Mouse (Mus musculus) 3T3-L1 (cell line): ENCODE data around the gene Ccdc124.
A peak's percentile ranks its signal among the peaks of the same experiment; 100 is the strongest.

Experiments
- DNase-seq: peaks from one replicate; pipeline ENCODE4 v3.0.0-alpha.2; 2015; ENCODE audit warnings: low read depth, low spot score

Ccdc124 gene

DNA sequence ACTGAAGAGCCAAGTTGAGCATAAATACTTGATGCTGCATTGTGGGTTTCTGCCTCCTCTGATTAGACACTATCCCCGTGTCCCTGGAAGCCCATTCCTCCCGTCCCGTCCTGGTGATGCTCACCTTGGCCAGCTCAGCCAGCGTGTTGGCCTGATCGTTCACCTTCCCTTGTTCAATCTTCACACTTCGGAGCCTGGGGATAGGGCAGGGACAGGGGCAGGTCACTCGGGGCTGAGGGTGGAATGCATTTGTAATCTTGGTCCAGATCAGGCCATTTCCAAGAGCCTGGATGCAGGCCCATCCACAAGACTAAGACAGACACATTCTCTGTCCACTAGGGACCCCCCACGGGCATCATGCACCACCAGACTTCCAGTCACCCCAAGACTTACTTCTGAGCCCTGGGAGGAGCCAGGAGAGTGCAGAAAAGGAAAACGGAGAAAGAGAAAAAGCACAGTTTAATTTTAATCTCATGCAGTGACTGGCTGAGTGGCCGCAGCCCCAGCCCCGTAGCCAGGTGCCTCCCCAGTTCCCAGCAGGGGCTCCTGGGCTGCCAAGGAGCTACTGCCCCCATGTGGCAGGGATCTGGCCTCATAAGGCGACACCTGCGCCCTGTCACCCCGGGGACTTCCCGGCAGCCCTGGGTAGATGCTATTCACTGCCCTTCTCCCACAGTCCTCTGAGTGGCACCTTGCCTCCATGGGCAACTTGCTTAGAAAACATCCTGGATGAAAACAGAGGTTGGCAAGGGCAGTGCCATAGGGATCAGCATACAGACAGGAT is 27.2 kb downstream of the Ccdc124 start:
- no peak for DNase-seq

DNA sequence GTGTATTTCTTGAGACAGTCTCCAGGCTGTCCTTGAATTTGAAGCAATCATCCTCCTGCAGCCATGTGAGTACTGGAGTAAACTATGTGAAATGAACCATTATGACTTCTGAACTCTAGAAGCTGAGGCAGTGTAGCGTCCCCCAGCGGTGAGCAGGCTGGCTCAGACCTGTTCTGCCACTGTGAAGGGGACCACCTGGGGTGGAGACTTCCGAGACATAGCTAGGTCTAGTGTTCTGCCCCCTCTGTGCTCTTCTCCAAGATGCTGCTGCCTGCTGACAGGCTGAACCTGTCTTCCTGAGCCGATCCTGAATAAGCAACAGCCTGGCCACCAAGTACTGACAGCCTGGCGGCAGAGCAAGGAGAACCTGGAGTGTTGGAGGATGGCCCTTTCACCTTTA is 28.6 kb downstream of the Ccdc124 start:
- no peak for DNase-seq

DNA sequence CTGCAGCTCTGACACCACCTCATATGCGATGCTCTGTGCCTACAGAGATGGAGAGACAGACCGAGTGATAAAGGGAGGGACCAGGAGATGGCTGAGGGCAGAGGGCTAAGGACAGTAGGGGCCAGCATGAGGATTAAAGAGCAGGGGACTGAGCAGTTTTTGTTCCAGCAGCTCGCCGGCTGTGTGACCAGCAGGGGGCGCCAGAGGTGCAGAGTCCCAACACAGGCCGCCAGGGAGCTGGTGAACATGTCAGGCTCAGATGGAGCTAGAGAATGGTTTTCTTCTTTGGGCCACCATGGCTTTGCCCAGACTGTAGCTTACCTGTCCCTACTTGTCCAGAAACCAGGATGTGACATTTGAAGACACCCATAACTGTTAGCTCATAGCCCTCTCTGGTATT is 29.2 kb downstream of the Ccdc124 start:
- DNase-seq, result peak; percentile 94

DNA sequence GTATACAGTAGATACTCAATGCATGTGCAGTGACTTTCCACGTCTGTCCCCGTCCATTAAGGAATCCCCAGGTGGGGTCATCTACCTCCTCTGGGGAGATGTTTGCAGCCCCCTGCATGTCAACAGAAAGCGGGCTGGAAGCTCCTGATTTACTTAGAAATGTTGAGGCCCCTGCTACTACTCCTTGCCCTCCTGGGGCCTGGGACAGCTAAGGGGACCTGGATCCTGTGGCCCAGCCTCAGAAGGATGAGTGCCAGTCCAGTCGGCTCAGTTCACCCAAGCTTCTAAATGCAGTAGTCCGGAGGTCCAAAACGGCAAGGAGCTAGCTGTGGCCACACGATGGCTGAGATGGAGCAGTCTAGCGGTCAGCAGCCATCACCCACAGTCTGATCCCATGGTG is 29.8 kb downstream of the Ccdc124 start:
- no peak for DNase-seq

DNA sequence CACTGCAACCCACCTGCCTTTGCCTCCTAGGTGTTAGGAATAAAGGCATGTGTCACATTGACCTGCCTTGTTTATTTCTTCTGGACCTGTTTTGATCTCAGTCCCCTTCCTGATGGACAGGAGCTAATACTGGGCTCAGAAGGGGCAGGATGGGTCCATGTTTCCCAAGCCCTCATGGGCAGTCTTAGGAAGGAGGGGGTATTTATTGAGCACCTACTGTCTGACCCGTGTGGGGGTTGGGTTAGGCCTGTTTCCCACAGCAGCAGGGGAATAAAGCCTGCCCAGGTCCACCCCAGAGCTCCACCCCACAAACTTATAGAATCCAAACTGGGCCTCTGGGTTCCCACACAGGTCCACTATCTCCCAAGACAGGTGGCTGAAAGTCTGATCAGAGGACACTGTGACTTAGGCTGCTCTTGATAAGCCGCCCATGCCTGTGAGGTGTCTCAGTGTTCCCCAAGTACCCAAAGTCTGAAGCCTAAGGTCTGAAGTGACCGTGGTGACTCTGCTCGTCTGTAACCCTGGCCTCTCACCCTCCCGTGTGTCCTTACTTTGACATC is 30.4 kb downstream of the Ccdc124 start:
- DNase-seq, result no peak

DNA sequence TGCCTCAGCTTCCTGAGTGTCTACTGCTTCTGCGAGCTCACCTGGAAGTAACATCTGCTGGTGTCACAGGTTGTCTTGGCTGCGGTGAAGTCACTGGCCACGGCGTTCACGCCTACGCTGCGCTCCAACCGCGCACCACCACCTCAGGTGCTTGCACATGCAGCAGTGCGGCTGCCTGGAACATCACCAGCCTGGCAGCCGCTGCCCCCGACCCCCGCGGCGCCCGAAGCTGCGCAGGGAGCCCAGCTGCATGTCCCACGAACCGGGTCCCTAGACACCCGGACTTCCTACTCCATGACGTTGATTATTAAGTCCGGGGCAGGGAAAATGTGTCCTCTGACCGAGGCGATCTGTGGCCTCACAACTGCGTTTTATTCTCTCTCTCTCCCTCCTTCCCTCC is 31.3 kb downstream of the Ccdc124 start:
- no peak for DNase-seq

DNA sequence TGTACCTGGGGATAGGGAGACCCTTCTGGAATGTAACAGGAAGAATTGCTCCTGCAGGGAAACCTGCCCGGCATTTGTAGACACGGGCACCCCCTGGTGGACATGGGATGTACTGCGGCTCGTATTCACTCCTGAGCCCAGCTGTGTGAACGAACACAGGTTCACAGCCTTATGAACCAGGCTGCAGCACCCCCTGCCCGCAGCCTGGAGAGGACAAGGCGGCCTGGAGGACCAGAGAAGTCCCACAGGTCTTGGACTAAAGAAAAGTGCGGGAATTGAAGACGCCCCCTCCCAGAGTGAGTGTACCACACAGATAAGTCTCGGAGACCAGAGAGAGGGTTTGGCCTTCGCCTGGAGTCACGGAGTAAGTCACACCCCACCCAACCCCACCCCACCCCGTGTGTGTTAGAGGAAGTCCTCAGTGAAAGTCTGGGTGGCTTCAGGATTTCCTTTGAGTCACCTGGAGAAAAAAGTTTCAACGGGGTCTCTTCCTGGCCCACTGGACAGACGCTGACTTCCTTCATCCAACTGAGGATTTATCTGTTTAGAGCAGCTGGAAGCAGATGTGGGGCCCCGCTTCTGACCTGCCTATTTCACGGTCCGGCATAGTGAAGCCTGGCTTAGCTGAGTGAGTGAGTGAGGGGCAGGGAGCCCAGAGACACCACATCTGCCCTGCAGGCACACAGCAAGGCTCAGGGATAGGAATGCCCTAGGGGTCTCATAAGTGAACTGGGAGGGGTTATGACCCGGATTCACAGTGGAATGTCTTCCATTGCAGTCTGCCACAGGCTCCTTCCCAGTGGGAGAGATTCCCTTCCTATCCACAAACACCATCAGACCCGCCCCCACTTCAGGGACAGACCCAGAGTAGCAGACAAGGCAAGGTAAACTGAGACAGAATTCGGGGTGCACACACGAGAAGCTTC is 32.3 kb downstream of the Ccdc124 start:
- peak; percentile 96 for DNase-seq

DNA sequence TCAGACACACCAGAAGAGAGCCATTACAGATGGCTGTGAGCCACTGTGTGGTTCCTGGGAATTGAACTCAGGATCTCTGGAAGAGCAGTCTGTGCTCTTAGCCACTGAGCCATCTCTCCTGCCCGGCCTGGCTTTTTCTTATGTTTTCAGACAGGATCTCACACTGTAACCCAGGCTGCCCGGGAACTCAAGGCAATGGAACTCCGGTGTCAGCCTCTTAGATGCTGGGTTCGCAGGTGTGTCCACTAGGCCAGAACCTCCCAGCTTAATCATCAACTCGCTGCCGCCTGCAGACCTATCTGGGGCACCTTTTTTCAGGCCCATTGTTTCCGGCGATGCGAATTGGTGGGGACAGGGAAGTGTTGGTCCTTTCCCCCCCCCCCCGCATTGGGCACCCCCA is 33.1 kb downstream of the Ccdc124 start:
- DNase-seq, result peak; percentile 38

DNA sequence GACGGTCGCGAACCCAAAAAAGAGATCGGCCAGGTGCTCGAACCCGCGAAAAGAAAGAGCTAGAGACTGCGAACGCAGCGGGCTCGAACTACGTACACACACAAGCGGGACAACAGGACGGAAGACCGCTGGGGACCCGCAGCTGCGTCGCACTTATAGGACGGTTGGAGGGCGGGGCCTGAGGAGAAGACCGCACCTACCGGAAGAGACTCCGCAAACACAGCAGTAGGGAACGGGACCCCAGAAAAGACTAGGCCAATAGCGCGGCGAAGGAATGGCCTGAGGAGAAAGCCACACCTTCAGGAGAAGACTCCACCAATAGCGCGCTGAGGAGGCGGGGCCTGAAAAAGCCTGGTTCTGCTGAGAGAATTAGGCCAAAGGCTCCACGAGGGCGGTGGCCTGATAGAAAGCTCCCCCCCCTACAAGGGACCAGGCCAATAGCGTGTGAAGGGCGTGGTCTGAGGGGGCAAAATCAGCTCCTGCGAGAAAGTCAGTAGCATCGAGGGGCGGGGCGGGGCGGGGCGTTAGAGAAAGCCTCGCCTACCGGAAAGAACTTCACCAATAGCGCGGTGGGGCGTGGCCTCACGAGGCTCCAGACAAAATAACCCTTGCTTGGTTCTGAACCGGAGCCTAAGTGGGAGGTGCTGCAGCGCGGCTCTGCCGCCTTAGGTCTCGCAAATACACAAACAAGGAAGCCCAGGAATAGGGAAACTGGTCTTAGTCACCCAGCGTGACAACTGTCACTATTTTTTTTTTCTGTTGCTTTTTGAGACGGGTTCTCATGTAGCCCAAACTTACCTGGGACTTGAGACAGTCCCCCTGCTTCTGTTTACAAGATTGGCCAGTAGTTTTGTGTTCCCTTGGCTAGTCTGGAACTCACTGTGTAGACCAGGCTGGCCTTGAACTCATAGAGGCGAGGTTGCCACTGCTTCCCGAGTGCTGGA is 34.1 kb downstream of the Ccdc124 start, which contains the start of gene Arrdc2:
Gene Arrdc2, minus strand, starts transcription at position 313 of the 944 bp plus-strand sequence.
- peak; percentile 100 for DNase-seq

DNA sequence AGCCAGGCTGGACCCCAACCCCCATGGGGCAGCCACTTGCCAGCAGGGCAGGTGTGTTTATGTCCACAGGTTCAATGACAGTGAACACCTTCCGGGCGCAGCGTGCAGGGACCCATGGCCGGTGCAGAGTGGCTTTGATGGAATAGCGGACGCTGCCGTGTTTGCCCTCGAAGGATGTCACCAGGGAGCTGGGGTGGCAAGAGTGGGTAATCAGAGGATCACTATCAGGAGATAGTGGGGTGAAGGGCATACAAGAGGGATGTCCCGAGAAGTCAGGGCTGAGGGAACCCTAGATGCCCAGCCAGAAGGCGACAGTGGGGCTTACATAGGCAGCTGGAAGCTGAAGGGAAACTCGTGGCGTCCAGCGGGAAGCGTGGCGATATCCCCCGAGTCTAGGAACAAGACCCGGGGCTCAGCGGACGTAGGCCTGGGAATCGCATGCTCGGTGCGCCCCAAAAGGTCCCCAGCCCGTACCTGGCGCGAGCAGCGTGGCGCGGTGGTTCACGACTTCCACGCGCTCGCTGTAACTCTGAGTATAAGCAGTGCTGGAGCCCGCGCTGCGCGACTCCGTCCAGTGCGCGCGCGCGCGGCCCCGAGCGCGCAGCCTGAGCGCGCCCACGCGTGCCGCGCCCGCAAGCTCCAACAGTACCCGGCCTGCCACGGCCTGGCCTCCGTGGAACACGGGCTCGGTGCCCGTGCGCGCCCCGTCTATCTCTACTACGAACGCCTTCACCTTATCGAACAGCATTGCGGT is 34.9 kb downstream of the Ccdc124 start:
- peak; percentile 51 for DNase-seq

DNA sequence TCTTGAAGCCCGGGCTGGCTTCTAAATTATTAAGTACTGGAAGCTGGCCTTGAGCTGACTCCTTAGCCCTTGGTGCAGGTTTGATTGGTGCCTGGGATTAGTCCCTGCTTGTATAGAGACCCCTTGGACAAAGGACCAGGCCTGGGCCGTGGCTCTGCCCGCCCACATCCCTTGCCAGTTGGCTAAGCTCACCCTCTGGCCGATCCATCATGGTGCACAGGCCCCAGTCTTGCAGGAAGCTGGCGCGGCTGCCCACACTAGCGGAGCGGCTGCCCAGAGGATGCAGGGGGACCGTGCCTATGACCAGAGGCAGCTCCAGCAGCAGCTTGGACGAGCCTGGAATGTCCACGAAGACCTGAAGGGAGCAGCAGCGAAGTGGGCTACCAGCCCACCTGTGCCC is 37.1 kb downstream of the Ccdc124 start:
- no peak for DNase-seq

DNA sequence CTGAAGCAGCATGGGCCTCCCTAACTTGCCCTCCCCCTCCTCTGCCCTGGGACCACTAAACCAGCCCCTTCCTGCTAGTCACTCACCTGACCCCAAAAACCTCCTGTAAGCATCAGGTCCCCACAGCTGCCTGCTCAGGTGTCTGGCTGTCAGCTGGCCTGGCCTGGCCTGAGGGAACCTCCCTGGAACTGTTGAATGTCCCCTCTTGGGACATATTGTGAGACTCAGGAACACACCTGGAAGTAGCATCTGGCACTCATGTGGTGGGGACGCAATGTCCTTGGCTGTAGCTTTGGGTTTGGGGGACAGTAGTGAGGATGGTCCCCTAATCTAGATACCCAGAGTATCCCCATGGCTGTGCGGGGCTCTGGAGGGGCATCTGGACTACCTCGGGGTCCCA is 39.7 kb downstream of the Ccdc124 start:
- no peak for DNase-seq

DNA sequence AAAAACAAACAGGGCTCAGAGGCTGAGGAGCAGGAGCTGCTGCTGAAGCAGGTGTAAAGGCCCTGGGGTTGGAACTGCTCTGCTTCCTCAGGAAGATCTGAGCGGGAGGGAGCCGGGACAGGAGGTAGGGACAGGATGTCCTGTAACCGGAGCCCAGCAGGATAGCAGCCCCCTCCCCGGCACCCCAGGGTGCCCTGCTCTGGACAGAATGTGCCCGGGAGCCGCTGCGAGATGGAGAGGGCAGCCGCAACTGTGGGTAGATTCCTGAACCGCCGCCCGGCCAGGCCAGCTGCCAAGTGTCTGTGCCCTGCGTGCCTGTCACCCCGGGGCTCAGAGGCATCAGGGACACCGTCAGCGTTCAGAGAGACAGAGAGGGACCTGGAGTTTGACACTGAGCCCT is 40.2 kb downstream of the Ccdc124 start:
- DNase-seq, result no peak

DNA sequence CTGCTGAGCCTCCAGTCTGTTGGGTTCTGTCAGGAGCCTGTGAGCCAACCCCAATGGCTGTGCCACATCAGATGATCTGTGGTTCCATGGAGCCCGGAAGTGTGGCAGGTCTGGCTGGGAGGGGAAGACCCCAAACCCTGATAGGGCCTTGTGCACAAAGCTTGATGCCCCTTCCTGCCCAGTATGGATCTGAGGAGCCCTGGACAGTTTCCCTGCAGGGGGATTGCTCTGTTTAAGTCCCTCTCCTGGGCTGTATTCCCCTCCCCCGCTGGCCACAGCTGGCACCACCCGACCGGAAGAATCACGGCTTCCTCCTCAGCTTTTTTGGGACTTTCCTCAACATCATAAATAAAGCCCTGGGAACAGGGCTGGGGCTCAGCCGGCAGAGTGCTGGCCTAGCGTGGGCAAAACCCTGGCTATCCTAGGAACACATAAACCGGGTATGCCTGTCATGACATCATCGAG is 40.7 kb downstream of the Ccdc124 start:
- no peak for DNase-seq

DNA sequence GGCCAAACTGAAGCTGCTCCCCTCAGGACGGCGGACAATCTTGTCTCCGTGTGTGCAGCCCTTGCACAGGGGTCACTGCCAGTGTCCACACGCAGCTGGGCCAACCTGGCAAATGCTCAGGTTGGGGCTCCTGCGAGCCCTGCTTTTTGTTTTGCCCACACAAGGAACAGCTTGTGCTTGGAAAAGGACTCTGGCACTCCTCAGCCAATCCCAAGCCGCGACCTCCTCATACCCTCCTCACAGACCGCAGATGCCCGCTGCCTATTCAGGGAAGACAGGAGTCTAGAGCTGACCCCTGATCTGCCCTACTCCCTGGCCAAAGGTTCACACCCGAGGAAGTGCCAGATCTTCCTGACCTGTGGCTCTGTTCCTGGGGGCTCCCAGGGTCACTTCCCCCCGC is 41.4 kb downstream of the Ccdc124 start:
- no peak for DNase-seq

DNA sequence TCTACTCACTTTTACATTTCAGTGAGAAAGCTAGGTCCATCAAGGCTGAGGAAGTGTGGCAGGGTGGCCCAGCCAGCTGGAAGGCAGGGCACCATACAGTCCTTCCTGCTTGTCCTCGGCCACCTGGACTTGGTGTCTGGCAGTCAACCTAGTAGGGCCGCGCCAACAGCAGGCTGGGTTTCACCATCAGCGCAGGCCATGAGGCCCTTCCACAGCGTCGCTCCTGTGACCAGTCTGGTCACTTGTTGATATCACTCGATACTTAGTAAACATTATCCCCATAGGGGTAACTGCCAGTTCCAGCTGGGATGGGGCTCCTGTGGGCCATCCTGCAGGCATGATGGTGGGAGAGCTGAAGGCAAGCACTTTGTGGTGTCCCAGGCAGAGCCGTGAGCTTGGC is 42.2 kb downstream of the Ccdc124 start:
- no peak for DNase-seq

DNA sequence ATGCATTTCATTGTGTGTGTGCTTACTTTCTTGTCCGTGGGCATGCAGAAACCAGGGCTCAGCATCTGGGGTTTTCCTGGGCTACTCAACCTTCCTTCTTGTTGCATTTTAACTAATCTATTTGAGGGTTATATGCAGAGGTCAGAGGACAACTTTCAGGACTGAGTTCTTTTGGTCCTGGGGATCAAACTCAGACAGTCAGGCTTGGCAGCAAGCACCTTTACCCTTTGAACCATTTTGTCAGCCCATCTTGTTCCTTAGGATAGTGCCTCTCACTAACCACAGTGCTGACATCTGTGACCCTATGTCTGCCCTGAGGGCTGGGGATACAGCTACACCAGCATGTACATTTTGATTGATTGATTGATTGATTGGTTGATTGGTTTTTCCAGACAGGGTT is 45.9 kb downstream of the Ccdc124 start:
- no peak for DNase-seq

DNA sequence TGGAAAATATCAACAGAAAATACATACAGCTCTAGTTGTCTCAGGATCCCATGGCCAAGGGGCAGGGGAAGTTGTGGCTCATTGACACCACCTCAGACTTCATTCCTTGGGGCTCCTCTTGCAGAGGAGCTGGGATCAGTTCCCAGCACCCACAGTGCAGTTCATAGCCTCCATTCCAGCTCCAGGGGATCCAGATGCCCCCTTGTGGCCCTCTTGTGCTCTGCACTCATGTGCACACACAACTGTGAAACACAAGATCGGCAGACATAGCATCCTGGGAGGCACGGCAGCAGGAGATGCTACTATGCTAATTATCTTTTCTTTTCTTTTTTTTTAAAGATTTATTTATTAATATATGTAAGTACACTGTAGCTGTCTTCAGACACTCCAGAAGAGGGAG is 46.7 kb downstream of the Ccdc124 start:
- no peak for DNase-seq

DNA sequence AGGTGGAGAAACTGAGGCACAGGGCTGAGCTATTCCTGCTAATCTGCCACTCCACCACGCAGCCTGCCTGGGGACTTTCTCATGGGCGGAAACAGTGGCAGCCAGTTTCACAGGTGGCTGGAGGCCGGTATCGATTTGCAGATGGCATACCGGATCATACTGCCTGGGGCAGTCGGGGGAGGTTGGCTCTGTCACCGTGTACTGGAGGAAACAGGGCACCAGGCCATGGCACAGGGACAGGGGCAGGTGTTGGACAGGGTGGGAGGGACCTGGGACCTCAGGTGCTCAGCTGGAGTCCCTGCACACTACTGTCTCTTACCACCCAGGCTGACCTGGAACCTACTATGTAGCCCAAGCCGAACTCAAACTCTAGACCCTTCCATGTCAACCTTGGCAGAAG is 47.9 kb downstream of the Ccdc124 start:
- DNase-seq, result no peak

DNA sequence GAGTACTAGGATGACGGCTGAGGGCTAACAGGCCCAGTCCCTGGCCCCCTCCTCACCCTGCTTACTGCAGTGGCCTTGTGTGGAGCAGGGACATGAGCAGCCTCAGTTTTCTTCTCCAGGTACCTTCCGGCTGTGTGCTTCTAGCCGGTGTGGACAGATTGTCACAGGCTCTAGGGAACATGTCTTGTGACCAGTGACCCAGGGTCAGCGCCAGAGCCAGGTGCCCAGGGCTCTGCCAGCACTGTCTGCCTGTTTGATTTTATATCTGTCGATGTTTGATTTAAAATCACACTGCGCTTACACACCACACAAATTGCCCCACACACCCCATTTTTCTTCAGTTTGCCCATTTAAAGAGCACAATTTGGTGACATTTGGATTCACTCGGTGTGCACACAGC is 49.9 kb downstream of the Ccdc124 start:
- no peak for DNase-seq
